Mouse (Mus musculus) central nervous system, embryonic 18 days (tissue): ENCODE results near the gene Doc2a. TPM values are rescaled to one million over a fixed set of nuclear protein-coding genes. Genes with fewer than 3 reads are reported as not detected.

Experiments used
- polyA plus RNA-seq: library from polyadenylated mRNA; depleted of rRNA; stranded (reverse); fragments of >200 nt; gene quantifications from 2 replicates; pipeline ENCODE4 v1.2.3, GENCODE M21; 2012; rRNA removed

Doc2a gene
- 41.2 and 42.6 TPM in 2 replicates for polyA plus RNA-seq

GRCm38 (mm10) chr7:126847116-126847420 lies at the start of gene Doc2a:
Gene Doc2a, plus strand, starts transcription at chr7:126847416.

GRCm38 (mm10) chr7:126831539-126831938 lies 15.7 kb upstream of the Doc2a start, which contains the start of gene 4930451I11Rik:
Gene 4930451I11Rik, minus strand, starts transcription at chr7:126831639.

GRCm38 (mm10) chr7:126861429-126862130 lies 14.4 kb downstream of the Doc2a start, which contains the start of gene Hirip3:
Gene Hirip3, plus strand, starts transcription at chr7:126861972.

GRCm38 (mm10) chr7:126862147-126862784 lies 15.1 kb downstream of the Doc2a start, which contains the start of gene Ino80e:
Gene Ino80e, minus strand, starts transcription at chr7:126862377.

GRCm38 (mm10) chr7:126884286-126885164 lies 37.3 kb downstream of the Doc2a start, which contains the start of gene Taok2:
Gene Taok2, minus strand, starts transcription at chr7:126884703.

Other genes starting within 250 kb of the Doc2a start
- gene Nupr1, start 216.6 kb upstream of the Doc2a start, polyA plus RNA-seq, result 10.0 and 10.4 TPM in 2 replicates
- gene Sgf29, start 198.1 kb upstream of the Doc2a start, polyA plus RNA-seq, result 50.4 and 55.7 TPM in 2 replicates
- gene Sult1a1, start 171.0 kb upstream of the Doc2a start, polyA plus RNA-seq, result 8.5 and 9.5 TPM in 2 replicates
- gene Bola2, start 152.0 kb upstream of the Doc2a start, polyA plus RNA-seq, result 51.8 and 60.8 TPM in 2 replicates
- gene Slx1b, start 151.6 kb upstream of the Doc2a start, polyA plus RNA-seq, result 41.3 and 45.8 TPM in 2 replicates
- gene Coro1a, start 139.6 kb upstream of the Doc2a start, polyA plus RNA-seq, result 136 and 144 TPM in 2 replicates
- gene Mapk3, start 87.8 kb upstream of the Doc2a start, polyA plus RNA-seq, result 247 and 263 TPM in 2 replicates
- 7.9 TPM in 2 replicates for gene Gdpd3, start 81.1 kb upstream of the Doc2a start, polyA plus RNA-seq
- 211 and 214 TPM in 2 replicates for gene Ypel3, start 70.5 kb upstream of the Doc2a start, polyA plus RNA-seq
- gene Tbx6, start 65.9 kb upstream of the Doc2a start, polyA plus RNA-seq, result 1.3 TPM in 2 replicates
- 155 and 157 TPM in 2 replicates for gene Ppp4c, start 54.9 kb upstream of the Doc2a start, polyA plus RNA-seq
- gene Fam57b, start 49.7 kb upstream of the Doc2a start, polyA plus RNA-seq, result 147 and 196 TPM in 2 replicates
- gene 4930451I11Rik, start 15.8 kb upstream of the Doc2a start, polyA plus RNA-seq, result not detected in 2 replicates
- gene Hirip3, start 14.6 kb downstream of the Doc2a start, polyA plus RNA-seq, result 61.5 and 63.2 TPM in 2 replicates
- 79.7 and 83.9 TPM in 2 replicates for gene Ino80e, start 15.0 kb downstream of the Doc2a start, polyA plus RNA-seq
- gene Taok2, start 37.3 kb downstream of the Doc2a start, polyA plus RNA-seq, result 99.8 and 102 TPM in 2 replicates
- gene Tmem219, start 75.5 kb downstream of the Doc2a start, polyA plus RNA-seq, result 31.6 and 32.1 TPM in 2 replicates
- 109 and 134 TPM in 2 replicates for gene Kctd13, start 81.5 kb downstream of the Doc2a start, polyA plus RNA-seq
- gene Asphd1, start 102.2 kb downstream of the Doc2a start, polyA plus RNA-seq, result 29.9 TPM in 2 replicates
- gene Sez6l2, start 103.1 kb downstream of the Doc2a start, polyA plus RNA-seq, result 94.9 and 108 TPM in 2 replicates
- gene Cdipt, start 128.5 kb downstream of the Doc2a start, polyA plus RNA-seq, result 150 and 151 TPM in 2 replicates
- 0.73 and 1.1 TPM in 2 replicates for gene Cdiptos, start 128.7 kb downstream of the Doc2a start, polyA plus RNA-seq
- gene Mvp, start 167.2 kb downstream of the Doc2a start, polyA plus RNA-seq, result 4.1 and 4.6 TPM in 2 replicates
- 0.98 and 1.4 TPM in 2 replicates for gene Pagr1b, start 169.1 kb downstream of the Doc2a start, polyA plus RNA-seq
- 9.1 and 18.9 TPM in 2 replicates for gene Pagr1a, start 169.9 kb downstream of the Doc2a start, polyA plus RNA-seq
- gene Gm42742, start 173.7 kb downstream of the Doc2a start, polyA plus RNA-seq, result 90.1 and 95.0 TPM in 2 replicates
- gene Prrt2, start 173.8 kb downstream of the Doc2a start, polyA plus RNA-seq, result 122 and 134 TPM in 2 replicates
- gene Maz, start 179.6 kb downstream of the Doc2a start, polyA plus RNA-seq, result 223 and 252 TPM in 2 replicates
- gene Kif22, start 195.1 kb downstream of the Doc2a start, polyA plus RNA-seq, result 12.1 and 14.6 TPM in 2 replicates
- gene Zg16, start 239.9 kb downstream of the Doc2a start, polyA plus RNA-seq, result 0.20 TPM in 1 of 2 replicates, not detected in the other
- 1.6 and 1.7 TPM in 2 replicates for gene AI467606, start 243.9 kb downstream of the Doc2a start, polyA plus RNA-seq